Mouse (Mus musculus) MN1 (cell line): ENCODE measurements around the gene Lef1.

Experiments
- DNase-seq: peaks from one replicate; pipeline ENCODE4 v3.0.0-alpha.2; 2016; ENCODE audit warnings: low spot score

Lef1 gene

DNA sequence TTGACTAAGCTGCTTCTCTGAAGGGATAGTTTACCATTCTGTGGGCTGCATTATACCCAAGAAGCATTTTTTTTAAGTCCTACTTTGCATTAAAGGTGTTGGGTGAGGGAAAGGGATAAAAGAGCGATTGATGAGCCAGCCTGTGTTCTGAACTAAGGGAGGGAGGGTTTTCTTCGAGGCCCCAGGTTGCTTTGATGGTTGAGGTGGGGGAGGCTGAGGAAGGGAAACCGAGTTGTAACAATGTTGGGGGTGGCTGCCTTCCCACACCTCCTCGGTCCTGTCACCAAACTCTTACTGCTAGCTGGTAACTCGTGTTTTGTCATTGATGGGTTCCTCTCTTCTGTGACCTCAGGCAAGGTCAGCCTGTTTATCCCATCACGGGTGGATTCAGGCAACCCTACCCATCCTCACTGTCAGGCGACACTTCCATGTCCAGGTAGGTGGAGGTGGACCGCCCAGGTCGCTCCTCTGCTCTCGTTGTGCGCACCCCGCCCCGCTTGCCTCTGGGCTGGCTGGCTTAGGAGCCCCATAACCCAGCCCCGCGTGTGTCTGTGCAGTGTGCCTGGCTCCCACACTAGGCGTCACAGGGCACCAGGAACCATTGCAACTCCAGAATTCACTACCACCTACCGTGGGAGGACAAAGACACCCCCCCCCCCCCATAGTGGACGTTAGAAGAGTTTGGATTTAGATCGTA, 80.5 kb downstream of the Lef1 start:
- DNase-seq, result no peak

DNA sequence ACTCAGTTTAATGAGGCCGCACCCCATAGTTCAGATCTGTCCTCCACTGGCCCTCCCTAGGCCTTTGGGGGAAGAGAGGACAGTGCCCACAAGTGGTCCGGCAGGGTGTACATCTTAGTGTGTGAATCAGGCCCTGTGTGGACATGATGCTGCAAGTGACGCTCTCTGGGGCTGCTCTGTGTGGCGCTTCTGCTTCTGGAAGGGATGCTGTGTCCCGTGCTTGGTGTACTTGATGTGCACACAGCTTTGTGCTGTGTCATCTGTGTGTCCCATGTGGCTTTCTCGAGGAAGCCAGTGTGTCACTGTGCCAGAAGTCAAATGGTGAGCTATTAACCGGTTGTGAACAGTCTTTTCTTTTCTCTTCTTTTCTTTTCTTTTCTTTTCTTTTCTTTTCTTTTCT, 81.2 kb downstream of the Lef1 start:
- no peak for DNase-seq

DNA sequence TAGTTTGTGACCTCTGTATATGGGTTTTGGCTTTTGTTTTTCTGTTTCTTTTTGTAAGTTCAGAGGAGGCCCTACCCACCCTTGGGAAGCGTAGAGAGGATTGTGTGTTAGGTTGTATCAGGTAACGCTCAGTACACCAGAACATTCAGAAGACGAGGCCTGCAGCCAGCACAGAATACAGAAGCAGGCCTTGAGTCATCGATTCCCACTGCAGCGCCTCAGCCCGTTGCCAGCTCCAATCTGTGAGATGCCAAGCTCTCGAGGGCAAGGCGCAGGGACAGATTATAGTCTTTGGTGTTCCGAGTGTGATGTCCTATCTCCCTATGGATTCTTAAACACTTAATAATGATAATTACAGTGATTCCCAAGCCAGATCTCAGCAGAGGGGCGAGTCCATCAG, 85.8 kb downstream of the Lef1 start:
- no peak for DNase-seq

DNA sequence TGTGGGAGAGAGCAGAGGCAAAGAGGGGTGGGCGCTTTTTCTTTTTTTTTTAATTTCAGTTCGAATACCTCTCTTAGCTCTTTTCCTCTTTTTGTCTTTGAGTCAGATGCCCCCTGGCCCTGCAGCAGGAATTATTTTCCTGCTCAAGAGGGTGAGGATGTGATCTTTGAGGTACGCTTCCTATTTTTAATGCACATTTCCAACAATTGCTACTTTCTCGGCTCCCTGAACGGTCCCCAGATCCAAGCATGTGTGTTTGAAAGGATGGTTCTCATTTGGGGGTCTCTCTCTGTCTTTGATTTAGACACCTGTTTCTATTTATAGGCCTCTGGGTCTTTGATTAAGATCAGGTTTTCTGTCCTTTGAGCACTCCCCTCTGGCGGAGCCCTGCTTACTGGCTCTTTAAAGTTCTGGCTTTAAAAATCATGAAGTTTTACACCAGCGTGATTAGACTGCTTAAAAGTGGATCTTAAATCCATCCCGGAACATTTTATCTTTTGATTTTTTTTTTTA, 86.3 kb downstream of the Lef1 start:
- DNase-seq, result no peak

DNA sequence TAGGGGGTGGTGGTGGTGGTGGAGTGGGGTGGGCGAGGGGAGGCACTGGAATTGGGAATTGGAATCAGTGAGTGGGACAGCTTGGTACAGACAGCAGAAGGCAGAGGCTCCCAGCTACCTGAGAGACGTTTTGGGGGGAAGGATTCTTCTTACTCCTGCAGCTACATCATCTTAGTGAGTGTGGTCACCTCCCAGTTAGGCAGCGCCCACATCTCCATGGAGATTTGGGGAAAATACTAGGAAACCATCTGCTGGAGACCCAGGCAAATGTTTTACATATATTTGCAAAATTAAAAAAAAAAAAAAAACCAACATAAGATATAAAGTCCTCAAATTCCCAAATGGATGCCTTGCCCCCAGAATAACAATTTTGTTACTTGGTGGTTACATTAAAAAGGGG, 88.7 kb downstream of the Lef1 start:
- DNase-seq, result no peak

DNA sequence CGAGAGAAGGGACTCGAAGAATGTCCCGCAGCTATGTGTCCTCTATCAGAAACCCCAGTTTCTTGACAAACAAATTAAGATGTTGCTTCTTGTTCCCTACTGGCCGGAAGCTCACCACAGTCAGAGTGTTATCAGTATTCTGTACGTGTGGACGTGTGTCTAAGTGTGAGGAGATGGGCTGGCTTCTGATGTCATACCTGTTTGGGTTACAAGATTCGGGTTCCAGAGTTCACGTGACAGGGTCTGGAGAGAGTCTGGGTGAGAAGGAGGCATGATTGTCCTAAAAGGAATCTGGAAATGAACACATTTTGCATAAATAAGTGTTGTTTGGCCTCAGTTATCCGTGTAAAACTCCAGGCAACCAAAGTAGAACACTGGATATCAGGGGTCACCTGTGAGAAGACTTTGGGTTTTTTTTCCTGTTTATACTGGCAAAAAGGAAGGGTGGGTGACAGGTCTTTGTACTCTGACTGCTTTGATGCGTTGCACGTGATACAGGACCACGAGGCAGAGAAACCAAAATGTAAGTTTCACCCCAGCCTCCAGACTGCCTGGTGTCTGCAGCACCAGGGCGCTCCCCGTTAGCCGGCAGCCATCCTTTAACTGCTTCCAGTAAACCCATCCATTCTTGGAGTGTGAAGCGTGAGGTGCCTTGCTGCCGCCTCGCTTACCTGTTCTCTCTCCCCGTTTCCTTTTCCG, 89.5 kb downstream of the Lef1 start:
- DNase-seq, result no peak

DNA sequence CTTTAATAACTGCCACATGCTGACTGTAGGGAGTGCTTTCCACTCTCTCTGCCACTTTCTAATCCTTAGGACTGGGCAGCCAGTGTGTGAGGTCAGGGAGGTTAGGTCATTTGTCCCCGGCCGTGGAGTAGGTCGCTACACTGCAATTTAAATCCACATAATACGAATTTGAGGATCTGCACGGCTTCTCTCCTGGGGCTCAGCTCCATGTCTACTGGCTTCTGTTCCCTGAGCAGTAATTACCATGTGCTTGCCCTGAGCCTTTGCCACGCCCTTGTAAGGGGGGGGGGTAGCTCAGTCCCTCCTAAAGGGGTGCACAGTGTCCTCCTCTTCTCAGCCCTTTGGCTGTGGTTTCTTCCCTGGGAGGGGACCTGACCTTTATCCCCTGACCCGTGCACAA, 92.0 kb downstream of the Lef1 start:
- DNase-seq, result no peak

DNA sequence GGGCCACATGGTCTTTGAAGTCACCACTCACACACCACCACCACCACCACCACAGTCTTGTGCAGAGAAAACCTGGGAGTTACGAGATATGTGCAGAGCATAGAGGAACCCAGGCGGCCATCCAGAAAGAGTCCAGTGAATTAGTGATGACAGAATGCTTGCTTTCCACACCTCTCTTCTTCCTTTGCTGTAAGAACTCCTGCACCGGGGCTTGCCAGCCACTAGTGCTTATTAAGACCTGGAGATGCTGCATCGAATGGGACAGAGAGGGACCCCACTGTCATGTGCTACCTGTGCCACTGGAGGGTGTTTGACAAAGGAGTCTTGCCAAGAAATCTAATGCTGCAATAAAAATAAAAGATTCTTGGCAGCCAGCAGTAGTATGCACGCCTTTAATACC, 97.6 kb downstream of the Lef1 start:
- DNase-seq, result no peak

DNA sequence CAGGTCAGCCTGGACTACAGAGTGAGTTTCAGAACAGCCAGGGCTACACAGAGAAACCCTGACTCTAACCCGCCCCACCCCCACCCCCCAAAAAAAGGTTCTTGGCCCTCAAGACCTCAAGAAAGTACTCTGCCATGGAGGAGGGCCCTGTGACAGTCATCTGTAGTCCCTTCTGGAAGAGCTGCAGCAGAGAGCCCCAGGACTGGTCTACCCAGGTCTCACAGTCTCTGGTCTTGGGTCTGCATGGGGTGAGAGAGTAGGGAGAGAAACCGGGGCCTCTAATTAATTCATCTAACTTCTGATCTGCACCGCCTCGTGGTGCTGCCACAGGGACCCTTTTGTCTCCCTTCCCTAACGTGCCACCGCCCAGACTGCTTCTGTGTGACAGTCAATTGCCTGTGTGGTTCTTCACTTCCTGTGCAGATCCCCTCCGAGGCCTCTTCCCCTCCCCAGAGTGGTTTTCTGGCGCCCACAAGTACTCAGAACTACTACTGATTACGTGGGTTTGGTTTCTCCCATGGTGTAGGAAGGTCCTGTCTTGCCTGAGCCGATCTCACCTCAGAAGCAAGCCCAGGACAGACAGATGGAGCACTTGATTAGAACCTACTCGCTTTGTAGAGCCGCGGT, 98.1 kb downstream of the Lef1 start:
- no peak for DNase-seq

DNA sequence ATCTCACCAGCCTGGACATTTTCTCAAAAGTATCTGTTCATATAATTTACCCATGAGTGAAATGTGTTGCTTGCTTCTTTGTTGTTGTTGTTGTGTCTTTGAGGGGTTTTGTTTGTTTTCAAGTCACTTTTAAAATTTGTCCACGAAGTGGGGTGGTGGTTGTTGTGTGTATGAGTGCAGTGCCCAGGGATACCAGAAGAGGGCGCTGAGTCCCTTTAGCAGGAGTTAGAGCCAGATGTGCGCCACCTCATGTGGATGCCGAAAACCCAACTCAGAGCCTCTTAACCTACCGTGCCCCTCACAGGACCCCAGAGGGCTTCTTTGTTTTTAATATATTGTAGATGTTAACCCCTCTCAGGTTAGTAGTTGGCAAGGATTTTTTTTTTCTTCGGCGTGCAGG, 101.9 kb downstream of the Lef1 start:
- no peak for DNase-seq

DNA sequence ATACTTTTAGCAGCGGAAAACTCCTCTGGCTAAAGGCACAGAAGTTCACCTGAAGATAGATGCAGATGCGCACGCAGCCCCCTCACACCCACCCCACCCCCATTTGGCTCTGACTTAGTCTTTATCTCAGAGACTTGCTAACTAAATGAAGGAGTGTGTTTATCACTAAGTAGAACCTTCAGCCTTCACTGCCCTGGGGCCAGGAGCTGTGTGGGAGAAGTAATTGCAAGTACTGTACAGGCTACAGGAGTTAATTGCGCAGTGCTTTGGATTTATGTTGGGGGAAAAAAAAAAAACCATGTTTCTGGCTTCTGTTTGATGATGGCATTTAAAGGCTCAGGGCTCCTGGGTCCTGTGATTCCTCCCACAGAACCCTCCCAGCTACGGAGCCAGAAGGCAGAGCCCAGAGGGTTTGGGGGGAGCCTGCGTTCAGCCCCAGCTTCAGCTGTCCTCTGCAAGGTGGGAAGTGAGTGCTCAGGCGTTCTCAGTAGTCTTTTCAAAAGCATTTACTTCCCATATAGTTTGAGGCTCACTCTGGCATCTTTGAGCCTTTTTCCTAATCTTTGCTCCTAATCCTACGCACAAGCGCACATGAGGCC, 103.9 kb downstream of the Lef1 start:
- DNase-seq, result no peak

DNA sequence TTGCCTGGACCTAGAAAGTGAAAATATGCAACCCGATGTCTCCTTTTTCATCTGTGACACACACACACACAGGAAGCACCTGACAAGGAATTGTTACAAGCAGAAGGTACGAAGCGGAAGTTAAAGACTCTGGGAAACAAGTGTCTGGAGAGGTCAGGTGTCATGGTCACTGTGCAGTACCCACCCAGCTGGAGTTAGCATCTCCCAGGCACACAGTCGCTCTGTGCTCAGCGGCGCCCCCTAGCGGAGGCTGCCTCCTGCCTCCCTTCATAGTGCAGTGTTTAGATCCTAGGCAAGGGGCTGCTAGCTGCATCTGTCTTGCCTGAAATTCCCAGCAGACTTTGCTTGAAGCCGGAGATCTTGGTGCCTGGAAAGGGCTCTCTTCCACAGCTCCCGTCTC, 104.6 kb downstream of the Lef1 start:
- peak; percentile 13 for DNase-seq

DNA sequence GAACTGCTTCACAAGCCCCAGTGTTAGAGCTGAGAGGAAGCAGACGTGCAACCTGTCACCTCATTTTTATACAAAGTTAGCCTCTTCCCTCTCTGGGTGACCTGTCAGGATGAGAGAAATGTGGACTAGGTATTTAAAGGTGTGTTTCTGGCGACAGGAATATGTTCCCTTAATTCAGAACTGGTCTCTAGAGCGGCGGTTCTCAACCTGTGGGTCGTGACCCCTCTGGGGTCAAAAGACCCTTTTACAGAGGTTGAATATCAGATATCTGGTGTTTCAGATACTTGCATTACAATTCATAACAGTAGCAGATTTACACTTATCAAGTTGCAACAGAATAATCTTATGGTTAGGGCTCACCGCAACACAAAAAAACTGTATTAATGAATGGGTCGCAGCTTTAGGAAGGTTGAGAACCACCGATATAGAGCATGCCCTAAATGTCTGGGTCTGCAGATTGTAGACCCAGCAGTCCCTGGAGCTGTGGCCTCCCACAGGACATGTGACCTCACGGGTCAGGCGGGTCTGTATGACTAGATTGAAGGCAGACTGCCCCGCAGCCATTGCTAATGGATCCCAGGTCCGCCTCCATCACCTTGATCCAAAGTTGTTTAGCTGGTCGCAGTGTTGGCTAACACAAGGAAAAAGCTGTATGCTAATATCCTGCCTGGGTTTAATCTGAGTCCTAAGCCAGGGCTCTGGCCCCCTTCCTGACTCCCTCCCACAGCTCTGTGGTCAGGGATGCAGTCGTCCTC, 108.5 kb downstream of the Lef1 start:
- no peak for DNase-seq

DNA sequence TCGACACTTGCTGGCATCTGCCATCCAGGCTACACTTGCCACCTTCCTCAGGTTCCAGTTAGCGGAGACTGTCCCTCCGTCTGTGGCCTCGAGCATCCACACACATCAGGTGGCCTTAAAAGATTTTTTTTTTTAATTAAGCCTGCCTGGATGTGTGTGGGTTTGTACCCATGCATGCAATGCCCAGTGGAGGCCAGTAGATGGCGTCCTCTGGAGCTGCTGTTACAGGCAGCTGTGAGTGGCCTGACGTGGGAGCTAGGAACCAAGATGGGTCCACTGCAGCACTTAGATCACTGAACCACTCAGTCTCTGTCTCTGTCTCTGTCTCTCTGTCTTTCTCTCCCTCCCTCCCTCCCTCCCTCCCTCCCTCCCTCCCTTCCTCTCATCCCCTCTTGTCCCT, 117.8 kb downstream of the Lef1 start:
- no peak for DNase-seq

DNA sequence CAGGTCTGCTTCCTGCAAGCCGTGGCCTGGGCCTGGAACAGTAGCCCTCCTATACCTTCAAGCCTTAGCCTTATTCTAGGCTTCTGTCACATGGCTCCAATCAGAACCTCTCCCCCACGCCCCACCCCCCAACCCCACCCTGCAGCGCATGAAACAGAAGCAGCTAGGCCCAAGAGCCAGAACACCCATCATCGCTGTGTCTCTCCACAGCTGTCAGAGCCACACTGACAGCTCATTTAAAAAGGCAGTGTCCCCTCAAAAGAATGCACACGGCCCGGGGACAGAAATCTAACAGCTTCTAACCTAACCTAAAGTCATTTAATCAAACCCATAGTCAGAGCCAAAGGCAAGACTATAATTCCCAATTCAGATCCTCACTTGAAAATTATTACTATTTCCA, 126.8 kb downstream of the Lef1 start:
- DNase-seq, result no peak

DNA sequence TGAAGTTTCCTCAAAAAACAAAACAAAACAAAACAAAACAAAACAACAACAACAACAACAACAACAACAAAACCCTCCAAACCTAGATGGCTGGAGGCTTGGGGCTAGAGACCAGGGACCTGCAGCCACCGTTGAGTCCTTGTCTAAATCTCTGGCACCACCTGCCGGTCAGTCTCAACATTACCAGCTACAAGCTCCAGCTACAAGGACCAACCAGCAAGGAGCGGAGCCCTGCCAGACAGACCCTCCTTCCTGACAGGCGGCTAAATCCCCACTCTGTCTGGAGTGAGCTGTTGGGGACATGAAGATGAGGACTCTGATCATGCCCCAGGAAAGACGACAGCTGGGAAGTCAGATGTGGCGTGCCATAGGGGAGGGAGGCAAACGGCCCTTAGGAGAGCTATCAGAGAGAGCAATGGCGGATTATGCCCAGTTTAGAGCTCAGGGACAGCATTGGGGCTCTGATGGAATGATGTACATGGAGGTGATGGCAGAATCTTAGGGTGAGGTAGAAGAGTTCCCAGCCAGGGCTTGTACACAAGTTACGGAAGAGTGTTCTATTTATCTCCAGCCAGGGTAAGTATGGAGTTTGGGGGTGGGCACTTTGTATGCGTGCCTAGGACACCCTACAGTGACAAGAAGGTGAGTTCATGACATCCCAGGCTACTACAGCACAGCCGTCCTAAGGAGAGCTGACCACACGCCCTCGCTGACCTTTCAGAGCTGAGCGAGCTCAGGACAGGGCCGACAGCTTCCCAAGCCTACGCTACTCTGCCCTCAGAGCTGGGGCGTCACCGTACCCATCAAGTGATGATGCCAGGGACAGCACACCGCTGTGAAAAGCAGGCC, 127.7 kb downstream of the Lef1 start:
- peak; percentile 82 for DNase-seq

DNA sequence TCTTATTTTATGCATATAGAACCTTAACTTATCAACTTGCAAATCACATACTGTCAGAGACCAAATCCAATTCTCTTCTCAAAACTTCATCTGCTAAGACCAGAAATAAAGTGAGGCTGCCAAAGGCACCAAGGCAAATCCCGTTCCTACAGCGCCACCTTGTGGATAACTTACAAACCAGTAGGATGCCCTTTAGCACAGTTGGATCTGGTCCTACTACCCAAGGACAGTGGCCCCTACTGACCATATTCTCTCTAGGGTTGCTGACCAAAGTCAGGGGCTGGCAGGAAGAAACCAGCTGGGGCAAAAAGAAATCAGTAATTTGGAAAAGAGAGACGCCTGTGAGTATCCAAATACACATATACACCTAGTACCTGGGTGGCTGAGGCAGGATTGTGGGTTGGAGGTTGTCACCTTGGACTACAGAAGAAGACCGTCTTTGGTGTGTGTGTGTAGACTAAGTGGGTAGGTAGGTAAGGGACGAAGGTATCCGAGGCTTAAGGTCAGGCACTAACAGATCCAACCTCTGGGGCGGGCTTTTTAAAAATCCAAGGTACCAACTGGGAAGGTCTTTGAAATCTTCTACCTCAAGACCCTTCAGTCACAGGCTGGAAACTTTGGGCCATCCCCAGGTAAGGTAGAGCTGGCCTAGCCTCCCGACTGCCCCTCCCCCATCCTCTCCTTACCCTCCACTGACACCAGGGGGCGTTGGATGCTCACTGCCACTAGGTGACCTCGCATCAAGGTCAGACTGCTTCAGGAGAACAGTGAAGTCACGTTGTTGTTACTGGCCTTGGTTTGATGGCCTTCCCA, 135.7 kb downstream of the Lef1 start:
- DNase-seq, result peak; percentile 72

DNA sequence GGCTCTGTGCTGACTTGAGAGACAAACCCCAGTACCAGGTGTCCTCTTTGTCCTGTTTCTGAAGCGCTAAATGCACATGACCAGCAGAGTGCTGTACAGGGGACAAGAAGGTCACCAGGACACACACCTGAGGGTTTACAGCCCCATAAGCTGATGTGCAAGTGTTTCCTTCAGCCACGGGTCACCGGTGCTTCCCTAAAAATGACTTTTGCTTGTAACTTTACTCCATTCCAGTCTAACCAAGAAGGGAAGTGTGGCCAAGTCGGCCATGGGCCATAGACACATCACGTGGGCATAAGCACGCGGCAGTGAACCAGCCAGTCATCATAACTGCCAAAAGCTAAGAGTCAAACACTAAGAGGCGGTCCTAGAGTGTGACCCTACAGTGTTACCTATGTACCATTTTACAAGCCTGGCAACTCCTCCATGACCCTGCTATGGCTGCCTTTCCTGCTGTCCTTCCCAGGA, 136.3 kb downstream of the Lef1 start:
- no peak for DNase-seq

DNA sequence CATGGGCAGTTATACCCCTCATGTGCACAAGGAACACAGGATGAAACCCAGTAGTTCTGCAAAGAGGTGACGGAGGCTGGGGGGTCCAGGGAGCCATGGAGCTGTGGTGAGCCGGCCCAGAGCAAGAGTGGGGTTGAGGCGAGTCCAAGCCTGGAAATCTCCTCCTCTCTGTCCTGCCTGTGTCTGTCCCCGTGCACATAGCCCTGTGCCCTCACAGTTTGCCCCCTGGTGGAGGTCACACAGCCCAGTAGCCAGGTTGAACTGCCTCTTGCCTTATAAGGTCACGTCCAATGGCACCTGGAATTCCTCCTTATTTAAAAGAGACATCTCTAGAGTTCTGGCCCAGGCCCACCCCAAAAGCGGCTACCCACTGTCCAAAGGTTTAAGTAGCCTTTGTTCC, 137.2 kb downstream of the Lef1 start:
- DNase-seq, result no peak

DNA sequence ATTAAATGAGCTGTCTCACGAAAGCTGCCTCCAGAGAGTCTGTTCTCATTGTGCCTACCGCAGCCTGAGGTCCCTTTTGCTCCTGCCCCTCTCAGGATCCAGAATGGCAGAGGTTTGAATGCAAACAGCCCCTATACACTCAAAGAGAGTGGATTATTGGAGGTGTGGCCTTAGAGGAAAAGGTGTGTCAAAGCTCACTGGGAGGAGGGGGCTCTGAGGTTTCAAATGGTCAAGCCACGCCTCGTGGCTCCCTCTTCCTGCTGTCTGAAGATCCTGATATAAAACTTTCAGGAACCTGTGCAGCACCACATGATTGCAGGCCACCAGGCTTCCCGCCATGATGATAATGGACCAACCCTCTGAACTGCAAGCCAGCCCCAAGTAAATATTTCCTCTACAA, 137.6 kb downstream of the Lef1 start:
- DNase-seq, result no peak
